Mouse (Mus musculus) left cerebral cortex, adult 18-20 months (tissue): ENCODE data around the gene Lamtor3. TPM values are rescaled to one million over a fixed set of nuclear protein-coding genes. Genes with fewer than 3 reads are reported as not detected.
"Not testable (repeated sequence)": the region's sequence is repeated elsewhere in the genome, so short reads cannot be mapped to it uniquely, and the experiment has no call there.

Source experiments
- DNase-seq, 2 experiments: peaks; one replicate each; pipeline ENCODE4 v3.0.0; 2021 to 2022; ENCODE audit warnings: low spot score in 2 of 2, mixed read lengths in 1 of 2
- total RNA-seq, 2 experiments: library from RNA; stranded (reverse); gene quantifications; 2 replicates each; pipeline ENCODE4 v1.2.3; 2021

Gene Lamtor3
- total RNA-seq, 2 experiments from 2014 or later = 74.2 to 75.0 TPM

DNA sequence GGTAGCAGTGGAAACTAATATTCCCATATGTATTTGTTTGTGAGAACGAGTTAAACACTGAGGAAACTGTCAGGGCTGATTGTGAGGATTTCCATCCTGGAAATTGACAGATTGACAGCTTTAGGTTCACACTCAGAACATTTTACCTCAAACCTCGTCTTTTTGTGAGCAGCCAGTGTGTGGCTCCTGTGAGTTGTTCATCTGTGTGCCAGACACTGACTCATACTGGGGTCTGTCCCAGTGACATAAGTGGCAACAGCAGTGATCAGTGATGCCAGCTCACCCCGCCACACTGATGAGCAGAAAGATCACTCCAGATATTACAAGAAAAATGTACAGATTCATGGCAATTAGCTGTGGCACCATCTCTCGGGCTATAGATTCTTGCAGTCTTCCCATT, 41.1 kb downstream of the Lamtor3 start:
- DNase-seq = no peak

DNA sequence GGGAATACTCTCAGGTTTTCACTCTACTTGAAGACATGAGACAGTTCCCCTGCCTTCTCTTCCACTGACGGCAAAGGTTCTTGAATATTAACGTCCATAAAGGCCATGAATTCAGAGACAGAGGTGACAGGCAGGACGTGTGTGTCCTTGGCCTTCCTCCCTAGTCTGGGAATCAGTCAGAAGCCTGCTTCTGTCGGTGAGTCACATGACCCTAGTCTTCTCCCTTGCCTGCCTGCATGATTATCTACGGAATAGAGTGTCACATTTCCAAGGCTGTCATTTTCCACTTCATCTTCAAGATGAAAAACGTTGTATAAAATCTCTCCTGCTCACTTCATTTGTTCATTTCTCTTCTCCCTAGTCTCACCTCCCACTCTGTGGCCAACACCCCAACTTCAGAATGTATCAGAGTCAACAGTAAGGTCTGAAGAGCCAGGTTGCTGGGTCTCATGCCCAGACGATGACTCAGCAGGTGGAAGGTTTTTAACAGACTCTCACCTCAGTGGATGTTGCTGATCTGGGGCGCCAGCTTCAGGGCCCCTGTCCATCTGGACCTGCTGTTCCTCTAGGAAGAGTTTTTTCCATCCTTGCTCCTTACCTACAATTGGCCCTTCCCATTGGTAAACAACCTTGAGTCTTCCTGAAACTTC, 43.6 kb downstream of the Lamtor3 start:
- no peak for DNase-seq

DNA sequence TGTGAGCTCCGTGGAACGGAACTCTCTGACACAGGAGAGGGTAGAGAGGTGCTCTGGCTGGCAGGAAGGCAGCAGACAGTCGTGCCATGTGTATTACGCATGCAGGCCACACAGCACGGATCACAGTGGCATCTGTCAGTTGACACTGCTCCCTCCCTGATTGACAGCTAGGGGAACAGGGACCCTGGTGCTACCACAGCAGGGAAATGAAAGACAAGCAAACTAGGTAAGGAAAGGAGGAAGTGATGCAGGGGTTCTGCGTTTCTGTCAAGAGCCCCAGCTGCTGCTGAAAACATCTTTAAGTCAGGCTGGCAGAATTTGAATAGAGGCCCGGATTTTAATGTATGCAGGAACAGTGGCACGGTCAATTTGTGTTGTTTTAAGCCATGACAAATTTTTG, 45.2 kb downstream of the Lamtor3 start:
- DNase-seq = no peak

DNA sequence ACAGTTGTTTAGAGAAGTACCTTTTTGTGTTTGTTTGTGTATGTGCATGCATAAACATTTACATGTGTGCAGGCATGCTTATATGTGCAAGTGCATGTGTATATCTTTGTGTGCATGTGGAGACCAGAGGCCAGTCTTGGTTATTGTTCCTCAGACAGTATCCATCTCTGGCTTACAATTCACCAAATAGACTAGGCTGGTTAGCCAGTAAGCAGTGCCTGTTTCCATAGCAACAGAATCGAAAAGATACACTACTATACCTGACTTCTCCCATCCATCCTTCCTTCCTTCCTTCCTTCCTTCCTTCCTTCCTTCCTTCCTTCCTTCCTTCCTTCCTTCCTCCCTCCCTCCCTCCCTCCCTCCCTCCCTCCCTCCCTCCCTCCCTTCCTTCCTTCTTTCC, 45.7 kb downstream of the Lamtor3 start:
- DNase-seq = not testable (repeated sequence)

DNA sequence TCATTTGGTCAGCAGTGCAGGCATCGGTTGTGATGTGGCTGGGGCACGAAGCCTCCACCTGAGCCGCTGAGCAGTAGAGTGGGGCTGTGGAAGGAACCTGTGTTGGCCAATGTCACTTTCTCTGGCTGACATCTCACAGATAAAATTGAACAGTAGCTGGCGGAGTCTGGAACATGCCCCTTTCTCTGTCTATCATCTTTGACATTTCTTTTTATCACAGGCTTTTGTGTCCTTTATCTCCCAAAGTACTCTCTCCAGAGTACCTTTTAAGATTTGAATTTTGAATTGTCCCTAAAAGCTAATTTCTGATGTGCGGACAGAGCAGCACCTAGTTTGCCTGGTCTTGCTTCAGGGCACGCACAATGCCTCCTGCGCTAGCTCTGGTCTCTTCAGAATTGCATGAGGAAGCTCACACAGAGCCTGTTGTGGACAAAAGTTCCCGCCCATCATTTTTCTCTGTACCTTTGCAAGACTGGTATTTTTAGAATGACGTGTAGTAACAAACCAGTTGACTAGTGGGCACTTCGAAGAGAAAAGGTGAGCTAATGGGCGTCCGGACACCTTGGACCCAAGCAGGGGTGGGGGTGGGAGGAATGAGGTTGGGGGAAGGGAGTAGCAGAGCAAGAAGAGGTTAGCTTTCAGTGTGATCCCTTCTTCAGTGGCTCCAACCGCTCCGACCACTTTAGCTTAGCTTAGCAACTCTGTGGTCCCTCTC, 50.0 kb downstream of the Lamtor3 start:
- no peak for DNase-seq

DNA sequence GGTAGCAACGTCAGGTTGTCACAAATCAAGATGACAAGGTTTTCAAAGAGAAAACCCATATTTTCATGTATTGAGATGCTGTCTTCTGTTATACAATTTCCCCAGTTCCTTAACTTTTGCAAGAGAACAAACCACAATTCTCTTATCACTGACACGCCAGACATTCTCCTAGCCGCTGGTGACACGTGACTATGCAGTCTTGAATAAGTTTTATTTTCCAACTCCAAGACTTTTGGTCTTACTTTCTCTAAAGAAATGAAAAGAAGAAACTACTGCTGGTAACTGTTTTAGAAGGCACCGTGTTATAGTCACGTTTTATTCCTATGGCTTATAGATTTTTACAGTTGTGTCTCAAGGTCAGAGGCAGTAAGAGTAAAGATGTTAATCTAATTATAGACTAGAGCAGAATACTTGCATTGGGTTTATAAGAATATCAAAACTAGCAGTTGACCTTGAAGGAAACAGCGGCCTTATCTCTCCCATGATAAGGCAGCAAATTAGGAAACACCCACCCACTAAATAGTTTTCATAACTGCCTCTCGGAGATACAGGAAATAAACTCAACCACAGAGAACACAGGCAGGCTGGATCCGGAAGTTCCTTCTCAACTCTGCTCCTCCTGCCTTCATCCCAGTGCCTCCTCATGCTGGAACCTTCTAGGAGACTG, 50.6 kb downstream of the Lamtor3 start:
- no peak for DNase-seq

DNA sequence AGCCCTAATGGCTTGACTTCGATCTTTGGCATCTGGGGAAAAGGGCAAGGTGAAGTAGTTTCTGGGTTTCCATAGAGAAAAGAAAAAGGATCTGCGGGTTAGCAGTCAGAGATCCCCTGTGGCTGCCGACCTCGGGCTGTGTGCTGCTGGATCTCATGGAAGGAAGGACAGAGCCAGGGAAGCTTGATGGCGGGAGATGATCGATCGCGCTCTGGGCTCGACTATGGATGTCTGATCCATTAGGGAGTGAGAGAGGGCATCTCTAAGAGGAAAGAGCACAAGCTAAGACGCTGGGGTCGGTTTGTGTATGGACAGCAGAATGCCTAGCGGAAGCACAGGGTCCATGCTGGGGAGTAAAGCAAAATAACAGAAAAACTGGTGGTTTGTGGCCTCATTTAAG, 51.6 kb downstream of the Lamtor3 start:
- no peak for DNase-seq

DNA sequence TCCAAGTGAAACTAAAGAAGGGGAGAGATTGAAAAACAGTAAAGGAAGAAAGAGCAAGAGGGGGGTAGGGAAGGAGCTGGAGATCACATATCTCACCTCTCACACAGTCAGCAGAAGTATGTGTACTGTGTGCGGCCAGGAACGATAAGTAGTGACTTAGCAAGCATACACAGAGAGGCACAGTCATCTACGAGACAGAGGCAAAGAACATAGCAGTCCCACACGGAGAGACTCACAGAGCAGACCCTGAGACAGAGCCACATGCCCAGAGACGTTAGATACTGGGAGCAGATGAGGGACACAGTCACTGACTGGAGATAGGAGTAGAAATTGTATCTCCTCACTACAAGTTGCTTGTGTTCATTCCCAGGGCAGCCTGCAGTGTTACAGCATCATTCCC, 53.9 kb downstream of the Lamtor3 start:
- DNase-seq = no peak

DNA sequence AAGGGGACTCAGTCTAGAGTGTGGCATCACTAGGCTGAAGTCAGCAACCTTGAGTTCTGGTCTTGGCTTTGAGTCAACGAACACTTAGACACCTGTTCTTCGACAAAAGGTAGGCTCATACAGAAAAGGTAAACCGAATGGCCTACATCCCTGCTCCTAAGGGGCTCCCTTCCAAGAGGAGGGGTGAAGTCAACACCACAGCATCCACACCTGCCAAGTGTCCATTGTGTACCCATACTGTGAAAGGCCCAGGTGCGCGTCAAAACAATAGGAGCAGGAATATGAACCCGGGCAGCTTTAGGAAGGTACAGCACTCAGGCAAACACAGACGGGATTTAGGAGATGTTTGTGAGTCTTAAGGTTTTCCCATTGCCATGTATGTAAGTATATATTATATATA, 54.7 kb downstream of the Lamtor3 start:
- DNase-seq = no peak

DNA sequence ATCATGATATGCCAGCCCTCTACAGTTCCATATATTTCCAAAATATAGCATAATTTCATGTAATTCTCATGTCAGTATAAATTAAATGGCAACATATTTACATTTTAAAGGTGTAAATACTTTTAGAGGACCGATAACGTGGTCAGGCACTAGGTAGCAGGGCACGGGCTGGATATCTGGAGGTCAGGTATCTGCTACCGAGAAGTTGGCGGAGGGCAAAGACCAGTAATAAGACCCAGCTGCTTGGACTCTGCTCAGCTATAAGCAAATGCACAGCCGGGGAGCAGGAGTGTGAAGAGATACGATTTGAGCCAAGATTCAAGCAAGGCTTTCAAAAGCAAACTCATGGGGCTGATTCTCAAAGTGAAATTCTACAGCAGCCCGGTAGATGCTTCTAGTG, 56.0 kb downstream of the Lamtor3 start:
- DNase-seq = no peak

DNA sequence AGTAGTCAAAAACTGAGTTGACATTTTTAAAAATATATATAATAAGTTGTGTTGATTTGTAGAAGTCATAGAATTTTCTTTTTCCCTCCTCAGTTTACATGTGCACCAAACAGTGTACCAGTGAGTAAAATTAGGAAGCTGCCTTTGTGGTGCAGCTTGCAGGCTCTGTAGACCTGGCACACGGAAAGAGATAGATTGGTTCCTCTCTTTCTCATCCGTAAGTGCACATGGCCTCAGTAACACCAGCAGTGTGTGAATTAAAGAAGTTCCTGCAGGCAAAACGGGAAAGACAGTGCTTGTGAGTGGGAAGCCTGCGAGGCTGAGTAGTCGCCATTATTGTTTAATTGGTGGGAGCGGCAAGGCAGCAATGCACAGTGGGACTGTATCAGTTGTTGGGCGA, 57.1 kb downstream of the Lamtor3 start:
- DNase-seq = no peak

DNA sequence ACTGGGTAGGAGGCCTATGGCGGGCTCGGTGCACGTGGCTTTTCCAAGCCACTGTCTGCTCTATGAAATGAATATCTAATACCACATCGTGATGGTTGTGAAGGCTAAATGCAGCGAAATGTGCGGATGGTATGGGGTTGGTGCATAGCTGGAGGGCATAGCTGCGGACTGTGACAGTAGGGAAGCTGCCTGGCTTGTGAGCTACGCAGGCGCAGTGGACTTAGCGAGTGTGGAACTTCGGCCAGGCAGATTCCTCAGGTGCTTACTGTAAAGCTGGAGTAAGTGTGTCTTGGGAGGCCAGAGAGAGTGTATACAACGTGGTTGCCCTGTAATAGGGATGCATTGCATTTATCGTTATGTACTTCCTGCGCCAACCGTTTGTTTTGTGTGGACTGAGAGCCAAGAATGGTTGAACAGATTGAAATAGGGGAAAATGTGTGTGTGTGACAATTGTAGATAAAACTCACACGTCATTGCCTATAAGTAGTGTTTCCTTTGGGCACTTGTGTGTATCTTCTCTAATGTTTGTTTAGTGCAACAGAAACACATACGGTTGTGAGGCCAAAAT, 57.6 kb downstream of the Lamtor3 start:
- no peak for DNase-seq

DNA sequence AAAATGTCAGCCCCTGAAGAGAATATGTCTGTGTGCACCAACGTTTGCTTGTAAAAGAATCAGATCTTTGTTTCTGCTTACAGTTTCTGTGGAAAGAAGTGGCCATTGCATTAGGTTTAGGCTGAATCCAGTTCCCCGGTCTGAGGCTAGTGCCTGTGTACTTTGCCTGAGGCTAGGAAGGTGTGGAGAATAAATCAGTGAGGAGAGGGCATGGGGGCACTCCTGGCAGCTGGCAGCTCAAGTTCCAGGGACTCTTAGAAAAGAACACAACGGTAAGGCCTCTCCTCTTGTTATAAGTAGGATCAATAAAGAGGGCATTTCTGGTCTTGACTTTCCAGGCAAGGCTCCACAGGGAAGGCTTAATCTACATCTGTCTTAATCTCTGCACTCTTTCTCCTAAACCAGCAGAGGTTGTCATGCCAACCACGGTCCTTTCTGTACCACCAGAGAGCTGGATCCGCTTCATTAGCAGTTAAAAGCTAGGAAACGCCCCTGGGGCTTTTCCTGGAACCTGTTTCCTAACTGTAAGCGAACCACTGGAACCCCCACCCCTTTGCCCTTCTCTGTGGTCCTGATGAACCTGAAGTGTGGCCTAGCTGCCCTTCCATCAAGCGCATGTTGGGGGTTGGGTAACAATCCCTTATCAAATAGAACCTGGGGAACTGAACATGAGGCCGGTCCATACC, 58.8 kb downstream of the Lamtor3 start:
- DNase-seq = no peak

DNA sequence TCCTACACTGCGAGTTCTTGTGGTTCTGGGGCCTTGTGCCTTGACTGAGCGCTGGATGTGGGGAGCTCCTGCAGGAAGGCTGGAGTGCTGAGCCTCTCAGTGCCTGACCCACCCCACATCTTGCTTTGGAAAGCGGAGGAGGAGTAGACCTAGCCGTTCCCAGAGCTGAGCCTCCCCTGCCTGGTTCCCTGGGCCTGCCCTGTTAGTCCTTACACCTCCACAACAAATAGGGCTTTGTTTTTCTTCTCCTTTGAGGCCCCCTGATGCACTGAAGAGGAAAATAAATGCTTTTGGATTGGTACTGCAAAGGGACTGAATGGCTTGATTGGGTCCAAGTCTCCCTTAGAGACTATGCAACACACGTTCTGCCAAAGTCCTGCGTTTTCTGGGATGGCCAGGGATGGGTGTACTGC, 59.3 kb downstream of the Lamtor3 start:
- DNase-seq = no peak

DNA sequence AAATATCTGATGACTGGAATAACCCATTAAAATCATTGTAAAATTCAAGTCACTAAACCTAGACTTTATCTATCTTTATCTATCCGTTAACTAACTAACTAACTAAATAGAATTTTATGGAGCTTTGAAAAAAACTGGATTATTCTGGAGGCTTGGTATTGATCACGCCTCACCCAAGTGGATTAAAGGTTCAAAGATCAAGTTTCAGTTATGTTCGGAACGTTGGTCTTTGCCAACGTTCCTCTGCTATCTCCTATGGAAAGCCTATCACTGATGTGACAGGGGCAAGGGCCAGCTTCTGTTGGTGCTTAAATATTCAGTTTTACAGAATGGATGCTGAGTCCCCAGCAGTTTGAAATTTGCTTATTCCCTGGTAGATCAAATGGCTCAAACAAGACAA, 59.9 kb downstream of the Lamtor3 start:
- DNase-seq = no peak

Other genes with a start within 250 kb of the Lamtor3 start
- gene Gm21962, start 247.0 kb upstream of the Lamtor3 start, total RNA-seq = not detected
- 100 to 1,000 TPM; 196 to 220 TPM for gene H2afz, start 54.0 kb upstream of the Lamtor3 start, total RNA-seq
- 10 to 100 TPM; 46.0 to 46.1 TPM for gene Dnajb14, start 50.8 kb upstream of the Lamtor3 start, total RNA-seq
- 1 to 10 TPM; 3.5 to 4.5 TPM for gene Dapp1, start 63.0 kb downstream of the Lamtor3 start, total RNA-seq
- gene 1110002E22Rik, start 146.5 kb downstream of the Lamtor3 start, total RNA-seq = 1 to 10 TPM; 2.2 to 3.9 TPM
- under 1 TPM in 1 of 2 experiments, not detected in 1; 0.21 TPM for gene Gm5105, start 148.9 kb downstream of the Lamtor3 start, total RNA-seq
- gene Trmt10a, start 224.9 kb downstream of the Lamtor3 start, total RNA-seq = 1 to 10 TPM; 4.0 to 4.9 TPM
- 1 to 10 TPM; 6.1 to 8.5 TPM for gene Mttp, start 226.5 kb downstream of the Lamtor3 start, total RNA-seq